Mouse (Mus musculus) intestine, postnatal 0 days (tissue): Measurements from ENCODE around the gene Abcg4. TPM values are rescaled to one million over a fixed set of nuclear protein-coding genes. Genes with fewer than 3 reads are reported as not detected.

ENCODE experiments used
- ATAC-seq: fragments of 200-750 bp; cut with Nextera tagmentation; 2 replicates; pipeline ENCODE4 v1.8.0; 2017; ENCODE audit warnings: mild to moderate bottlenecking, moderate TSS enrichment, moderate library complexity
- H3K27ac ChIP-seq: fragments of 300-500 bp; sonication (generic); 2 replicates; pipeline ENCODE4 v1.5.1; 2014; ENCODE audit warnings: mild to moderate bottlenecking, low read depth, low read length, moderate library complexity
- H3K27me3 ChIP-seq: fragments of 300-500 bp; sonication (generic); replicated peaks from 2 replicates; pipeline ENCODE4 v1.6.1; 2014; ENCODE audit warnings: low read length, mixed read lengths; ENCODE audit not compliant: control insufficient read depth, insufficient read depth
- H3K36me3 ChIP-seq: fragments of 300-500 bp; sonication (generic); 2 replicates; pipeline ENCODE4 v1.6.1; 2014; ENCODE audit warnings: mild to moderate bottlenecking, moderate library complexity; ENCODE audit not compliant: control insufficient read depth, insufficient read depth
- H3K4me1 ChIP-seq: fragments of 300-500 bp; sonication (generic); replicated peaks from 2 replicates; pipeline ENCODE4 v1.6.1; 2014; ENCODE audit warnings: antibody characterized with exemption, low read length, mixed read lengths; ENCODE audit not compliant: control insufficient read depth, insufficient read depth
- H3K4me2 ChIP-seq: fragments of 300-500 bp; sonication (generic); replicated peaks from 2 replicates; pipeline ENCODE4 v1.6.1; 2014; ENCODE audit warnings: low read depth, mild to moderate bottlenecking, moderate library complexity
- H3K4me3 ChIP-seq: fragments of 300-500 bp; sonication (generic); 2 replicates; pipeline ENCODE4 v1.5.1; 2014; ENCODE audit warnings: low read depth, low read length
- H3K9ac ChIP-seq: fragments of 300-500 bp; sonication (generic); 2 replicates; pipeline ENCODE4 v1.6.1; 2014; ENCODE audit warnings: mild to moderate bottlenecking, low read depth, low read length
- H3K9me3 ChIP-seq: fragments of 300-500 bp; sonication (generic); 2 replicates; pipeline ENCODE4 v1.6.1; 2016; ENCODE audit warnings: mixed run types; ENCODE audit not compliant: control insufficient read depth
- CTCF ChIP-seq: sonication (generic); IDR thresholded peaks from 2 replicates; pipeline ENCODE4 v1.5.1; 2016; ENCODE audit warnings: low read depth, mild to moderate bottlenecking, control low read depth, antibody characterized with exemption, moderate library complexity
- WGBS: fragments of 180-500 bp; shearing (Covaris S2); extraction: QIAGEN DNeasy Blood & Tissue Kit; methylation state at CpG from one replicate; pipeline ENCODE4 v1.1.7; 2014; 5-methylcytosine and 5-hydroxymethylcytosine counted together
- polyA plus RNA-seq: library from polyadenylated mRNA; unstranded; fragments of >200 nt; fragmentation: Nextera tagmentation; extraction: Ambion mirVana; gene quantifications from 2 replicates; pipeline ENCODE4 v1.2.1, GENCODE M21; 2015

The Abcg4 gene
- polyA plus RNA-seq, 1 experiment from 2014 or later, result 1.1 TPM

DNA sequence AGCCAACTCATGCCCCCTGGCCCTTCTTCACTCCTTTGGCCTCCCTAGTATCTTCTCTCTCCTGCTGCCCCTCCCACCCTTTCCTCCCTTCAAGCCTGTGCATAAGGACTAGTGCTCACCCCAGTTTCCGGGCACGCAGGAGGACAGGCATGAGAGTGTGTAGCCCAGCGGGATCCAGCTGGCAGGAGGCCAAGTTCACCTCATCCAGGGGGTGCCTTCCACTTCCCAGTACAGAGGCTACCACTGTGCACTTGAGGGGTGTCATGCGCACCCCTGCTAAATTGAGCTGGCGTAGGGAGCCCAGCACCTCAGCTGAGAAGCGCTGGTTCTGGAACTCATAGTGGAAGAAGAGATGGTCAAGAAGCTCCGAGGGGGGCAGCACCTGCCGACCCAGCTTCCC, 32.2 kb downstream of the Abcg4 start:
- H3K9ac ChIP-seq, result no peak overlapping the region
- H3K36me3 ChIP-seq, result no peaks in the 10 kb centered on the region
- H3K27ac ChIP-seq, result no peak overlapping the region
- no peak overlapping the region for H3K4me3 ChIP-seq
- no peaks in the 10 kb centered on the region for H3K9me3 ChIP-seq
- no peaks in the 10 kb centered on the region for H3K27me3 ChIP-seq
- no peak for ATAC-seq
- WGBS, result 81% methylated on average over 8 of the region's 8 CpGs
- no peak overlapping the region for H3K4me2 ChIP-seq
- no peaks in the 10 kb centered on the region for H3K4me1 ChIP-seq
- TF ChIP-seq CTCF, result no peak

DNA sequence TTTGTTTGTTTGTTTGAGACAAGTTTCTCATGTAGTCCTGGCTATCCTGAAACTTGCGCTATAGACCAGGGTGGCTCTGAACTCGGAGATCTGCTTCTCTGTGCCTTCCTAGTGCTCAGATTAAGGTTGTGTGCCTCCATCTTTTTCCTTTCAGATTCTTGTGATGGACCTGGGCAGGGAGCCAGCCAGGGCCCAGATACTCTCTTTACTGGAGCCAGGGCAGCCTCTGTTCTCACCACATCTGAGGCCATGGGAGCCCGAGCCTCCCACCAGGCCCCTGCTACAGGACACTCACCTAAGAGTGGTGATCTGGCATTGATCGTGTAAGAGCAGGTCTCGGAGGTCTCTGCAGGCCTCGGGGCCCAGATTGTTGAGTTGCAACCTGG, 33.3 kb downstream of the Abcg4 start:
- no peaks in the 10 kb centered on the region for H3K27me3 ChIP-seq
- 76% methylated on average over 6 of the region's 6 CpGs for WGBS
- no peak overlapping the region for H3K4me2 ChIP-seq
- ATAC-seq, result no peak
- no peak overlapping the region for H3K9ac ChIP-seq
- H3K36me3 ChIP-seq, result no peaks in the 10 kb centered on the region
- H3K9me3 ChIP-seq, result no peaks in the 10 kb centered on the region
- no peak overlapping the region for H3K27ac ChIP-seq
- H3K4me1 ChIP-seq, result no peaks in the 10 kb centered on the region
- TF ChIP-seq CTCF, result no peak
- H3K4me3 ChIP-seq, result no peak overlapping the region

DNA sequence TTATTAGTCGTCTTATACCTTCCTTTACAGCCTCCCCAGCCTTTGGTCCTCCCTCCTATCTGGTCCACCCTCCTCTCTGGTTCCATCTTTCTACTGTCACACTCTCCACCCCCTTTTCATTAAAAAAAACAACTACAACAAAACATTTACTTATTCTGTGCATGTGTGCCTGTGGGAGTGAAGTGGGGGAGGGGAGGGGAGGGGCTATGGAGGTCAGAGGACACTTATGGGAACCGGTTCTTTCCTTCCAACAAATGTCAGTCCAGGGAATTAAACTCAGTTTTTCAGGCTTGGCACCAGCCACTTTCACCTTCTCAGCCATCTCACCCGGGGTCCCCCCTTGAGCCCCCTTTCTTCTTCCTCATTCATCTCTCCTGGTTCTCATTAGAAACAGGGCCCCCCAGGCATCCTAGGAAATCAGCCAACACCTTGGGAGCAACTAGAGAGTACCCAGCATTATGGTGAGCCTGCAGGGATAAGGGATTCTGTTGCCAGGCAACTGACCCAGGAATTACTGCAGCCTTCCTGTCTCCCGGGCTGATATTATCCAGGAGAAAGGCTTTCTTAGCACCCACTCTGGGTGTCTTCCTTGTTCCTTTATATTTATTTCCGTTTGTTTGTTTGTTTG, 33.8 kb downstream of the Abcg4 start:
- no peaks in the 10 kb centered on the region for H3K36me3 ChIP-seq
- no peak for TF ChIP-seq CTCF
- H3K4me2 ChIP-seq, result no peak overlapping the region
- no peaks in the 10 kb centered on the region for H3K9me3 ChIP-seq
- H3K9ac ChIP-seq, result no peak overlapping the region
- H3K4me1 ChIP-seq, result no peaks in the 10 kb centered on the region
- H3K27me3 ChIP-seq, result no peaks in the 10 kb centered on the region
- WGBS, result 18% methylated on average over 5 of the region's 5 CpGs
- H3K4me3 ChIP-seq, result no peak overlapping the region
- ATAC-seq, result no peak
- H3K27ac ChIP-seq, result no peak overlapping the region

DNA sequence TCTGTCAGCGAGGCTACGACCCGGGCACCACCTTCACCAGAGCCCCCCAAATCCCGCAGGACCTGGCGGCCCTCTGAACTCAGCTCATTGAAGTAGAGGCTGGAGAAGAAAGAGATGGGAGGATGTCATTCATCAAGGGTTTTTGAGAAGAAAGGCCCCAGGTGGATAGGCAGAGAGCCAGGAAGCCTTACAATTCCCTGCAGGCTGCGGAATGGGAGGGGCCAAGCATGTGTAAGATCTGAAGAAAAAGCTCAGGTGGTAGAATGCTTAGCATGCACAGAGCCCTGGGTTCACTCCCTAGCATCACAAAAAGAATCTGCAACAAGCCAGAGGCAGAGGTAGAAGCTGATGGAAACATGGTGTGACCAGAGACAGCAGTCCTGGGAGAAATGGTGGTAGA, 35.0 kb downstream of the Abcg4 start:
- Histone ChIP-seq H3K9me3 (no peaks in the 10 kb centered on the region), H3K4me3 (no peak overlapping the region), H3K4me2 (no peak overlapping the region), H3K27ac (no peak overlapping the region), H3K27me3 (no peaks in the 10 kb centered on the region), H3K36me3 (no peaks in the 10 kb centered on the region), H3K4me1 (no peaks in the 10 kb centered on the region), H3K9ac (no peak overlapping the region)
- WGBS, result 89% methylated on average over 6 of the region's 6 CpGs
- no peak for ATAC-seq
- TF ChIP-seq CTCF, result no peak

DNA sequence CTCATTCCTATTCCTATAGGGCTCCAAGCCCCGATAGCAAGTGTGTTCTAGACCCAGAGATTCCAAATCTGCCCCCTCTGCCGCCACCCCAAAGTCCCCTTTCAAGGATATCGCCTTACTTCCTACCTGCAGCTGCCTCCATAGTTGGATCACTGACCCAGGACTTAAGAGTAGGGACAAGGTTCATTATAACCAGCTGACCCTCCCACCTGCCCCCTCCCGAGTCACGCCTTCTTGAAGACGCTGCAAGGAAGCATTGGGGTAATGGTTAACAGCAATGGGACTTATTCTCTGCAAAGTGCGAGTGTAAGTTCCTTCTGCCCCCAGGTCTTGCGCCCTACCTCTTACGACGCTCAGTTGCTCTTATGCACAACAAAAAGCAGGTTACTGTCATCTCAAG, 37.1 kb downstream of the Abcg4 start, which contains the start of gene Pdzd3:
TSS of gene Pdzd3 (minus strand) at position 158 of the 400 bp plus-strand sequence.
- Histone ChIP-seq H3K4me1 (no peaks in the 10 kb centered on the region), H3K36me3 (no peaks in the 10 kb centered on the region), H3K4me3 (peak within 1 kb of the TSS; percentile 38), H3K9ac (peak within 1 kb of the TSS; percentile 37), H3K9me3 (no peaks in the 10 kb centered on the region), H3K27ac (peak within 1 kb of the TSS; percentile 78), H3K4me2 (peak within 1 kb of the TSS; percentile 60), H3K27me3 (no peaks in the 10 kb centered on the region)
- no peak for TF ChIP-seq CTCF
- WGBS, result 34% methylated on average over 10 of the region's 10 CpGs
- peak; percentile 86 for ATAC-seq

DNA sequence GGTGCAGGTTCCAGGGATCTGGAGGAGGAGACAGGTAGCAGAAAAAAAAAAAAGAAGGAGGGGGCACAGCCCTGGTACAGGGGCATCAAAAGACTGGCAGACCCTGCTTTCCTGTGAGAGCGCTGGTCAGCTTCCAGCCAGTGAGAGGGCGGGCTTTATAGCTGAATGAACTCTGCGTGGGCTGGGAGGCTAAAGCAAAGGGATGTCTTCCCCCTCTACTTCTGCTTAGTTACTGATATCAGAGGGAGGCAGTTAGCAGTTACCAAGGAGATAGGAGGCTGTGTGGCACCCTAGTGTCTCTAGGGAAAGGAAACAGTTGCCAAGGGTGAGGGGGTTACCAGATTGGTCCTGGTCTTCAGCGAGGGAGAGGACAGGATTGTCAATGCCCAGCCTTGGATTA, 38.0 kb downstream of the Abcg4 start:
- H3K4me1 ChIP-seq, result no peaks in the 10 kb centered on the region
- peak overlapping the region; percentile 38 for H3K4me3 ChIP-seq
- H3K9me3 ChIP-seq, result no peaks in the 10 kb centered on the region
- H3K36me3 ChIP-seq, result no peaks in the 10 kb centered on the region
- H3K4me2 ChIP-seq, result peak overlapping the region; percentile 60
- no peaks in the 10 kb centered on the region for H3K27me3 ChIP-seq
- peak overlapping the region; percentile 78; the same call in 1 of the 2 replicates for H3K27ac ChIP-seq
- no peak for ATAC-seq
- no peak for TF ChIP-seq CTCF
- H3K9ac ChIP-seq, result peak overlapping the region; percentile 37; the same call in 1 of the 2 replicates
- whole genome bisulfite sequencing, result 54% methylated on average over 4 of the region's 4 CpGs
